Mouse (Mus musculus) lung, adult 10 weeks (tissue): ENCODE data around the gene Gdf3. TPM values are rescaled to one million over a fixed set of nuclear protein-coding genes. Genes with fewer than 3 reads are reported as not detected.

Source experiments
- polyA plus RNA-seq: library from polyadenylated mRNA; stranded (reverse); fragments of 350-450 nt; fragmentation: Illumina TruSeq; extraction: RNeasy Lipid Tissue Mini Kit (QIAGEN cat#74804); gene quantifications from one replicate; pipeline ENCODE4 v1.2.3, GENCODE M21; 2014; ENCODE audit warnings: low read depth, low replicate concordance; ENCODE audit not compliant: insufficient read depth

Gene Gdf3
- polyA plus RNA-seq = 0.11 TPM

GRCm38 (mm10) chr6:122609771-122610170 is at the start of gene Gdf3:
Gene Gdf3, minus strand, starts transcription at chr6:122610087.

DNA sequence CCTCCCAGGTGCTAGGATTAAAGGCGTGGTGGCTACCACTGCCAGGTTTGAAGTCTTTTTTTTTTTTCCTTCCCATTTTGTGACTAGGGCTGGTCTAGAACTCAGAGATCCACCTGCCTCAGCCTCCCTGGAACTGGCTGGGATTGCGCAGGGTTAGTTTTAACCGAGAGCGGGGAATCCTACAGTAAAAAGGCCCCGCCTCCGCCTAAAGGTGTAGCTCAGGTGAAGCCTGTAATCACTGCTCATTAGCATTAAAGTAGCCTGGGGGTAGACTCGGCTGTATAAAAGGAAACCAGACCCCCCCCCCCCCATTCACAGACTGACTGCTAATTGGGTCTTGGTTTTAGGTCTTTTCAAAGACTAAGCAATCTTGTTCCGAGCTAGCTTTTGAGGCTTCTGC is 16.2 kb upstream of the Gdf3 start, which contains the start of gene Dppa3:
Gene Dppa3 (plus strand): TSS at position 301 of the 400 bp plus-strand sequence.

DNA sequence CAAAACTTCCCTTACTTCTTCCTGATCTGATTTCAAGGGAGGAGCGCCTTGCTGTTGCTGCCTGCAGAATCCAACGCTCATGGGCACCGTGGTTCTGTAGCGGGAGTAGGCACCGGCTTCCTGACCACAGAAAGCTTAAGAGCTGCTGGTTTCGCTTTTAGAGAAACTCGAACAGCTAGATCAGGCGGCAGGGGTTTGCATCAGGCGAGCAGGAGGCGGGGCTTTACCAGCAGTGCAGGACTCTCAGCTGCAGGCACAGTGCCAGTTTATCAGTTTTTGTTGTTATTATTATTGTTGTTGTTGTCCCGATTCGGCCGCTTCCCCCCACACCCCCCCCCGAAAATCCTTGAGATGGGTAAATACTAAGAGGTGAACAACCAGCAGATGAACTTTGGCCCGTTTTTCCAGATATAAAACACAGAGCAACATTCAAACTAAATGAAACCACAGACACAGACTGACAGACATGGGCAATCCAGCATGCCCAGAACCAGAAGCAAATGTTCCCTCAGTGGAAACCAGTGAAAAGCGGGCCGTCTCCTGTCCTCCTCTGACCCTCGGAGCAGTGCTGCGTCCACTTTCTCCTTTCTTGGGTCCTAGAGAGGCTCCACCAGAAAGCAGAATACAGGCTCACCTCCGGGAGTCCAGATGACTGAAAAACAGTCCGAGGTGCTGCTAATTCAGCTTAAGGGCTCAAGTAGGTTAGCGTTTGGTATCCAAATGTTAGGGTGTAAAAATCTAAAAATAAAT is 7.5 kb downstream of the Gdf3 start, which contains the start of gene Apobec1:
Gene Apobec1 (minus strand): TSS at position 203 of the 750 bp plus-strand sequence.

Other genes starting within 250 kb of the Gdf3 start
- 0.52 TPM for gene Rimklb, start 111.3 kb downstream of the Gdf3 start, polyA plus RNA-seq
- gene Mfap5, start 104.2 kb downstream of the Gdf3 start, polyA plus RNA-seq = 61.4 TPM
- gene Aicda, start 56.3 kb downstream of the Gdf3 start, polyA plus RNA-seq = 0.34 TPM
- 10.6 TPM for gene Apobec1, start 7.6 kb downstream of the Gdf3 start, polyA plus RNA-seq
- gene Dppa3, start 16.3 kb upstream of the Gdf3 start, polyA plus RNA-seq = not detected
- 0.11 TPM for gene Nanog, start 97.4 kb upstream of the Gdf3 start, polyA plus RNA-seq
- gene Slc2a3, start 191.6 kb upstream of the Gdf3 start, polyA plus RNA-seq = 2.6 TPM
- 9.4 TPM for gene Foxj2, start 209.8 kb upstream of the Gdf3 start, polyA plus RNA-seq
- gene C3ar1, start 246.1 kb upstream of the Gdf3 start, polyA plus RNA-seq = 1.5 TPM